Mouse (Mus musculus) limb, embryonic 10.5 days (tissue): ENCODE data around the gene Trp53tg5. TPM values are rescaled to one million over a fixed set of nuclear protein-coding genes. Genes with fewer than 3 reads are reported as not detected.
A peak's percentile ranks its signal among the peaks of the same experiment; 100 is the strongest.

Experiments used
- DNase-seq: peaks from one replicate; pipeline ENCODE4 v3.0.0-alpha.2; 2017; ENCODE audit warnings: low spot score
- H3K27ac ChIP-seq: fragments of 300-500 bp; sonication (generic); 2 replicates; pipeline ENCODE4 v1.5.1; 2016; ENCODE audit warnings: mild to moderate bottlenecking
- H3K27me3 ChIP-seq: fragments of 300-500 bp; sonication (generic); 2 replicates; pipeline ENCODE4 v1.6.1; 2016; ENCODE audit warnings: low read depth, mild to moderate bottlenecking; ENCODE audit not compliant: poor library complexity, severe bottlenecking
- H3K36me3 ChIP-seq: fragments of 300-500 bp; sonication (generic); 2 replicates; pipeline ENCODE4 v1.6.1; 2016; ENCODE audit warnings: mild to moderate bottlenecking, moderate library complexity
- H3K4me1 ChIP-seq: fragments of 300-500 bp; sonication (generic); 2 replicates; pipeline ENCODE4 v1.6.1; 2016
- H3K4me3 ChIP-seq: fragments of 300-500 bp; sonication (generic); 2 replicates; pipeline ENCODE4 v1.5.1; 2016; ENCODE audit warnings: mild to moderate bottlenecking, moderate library complexity
- H3K9me3 ChIP-seq: fragments of 300-500 bp; sonication (generic); replicated peaks from 2 replicates; pipeline ENCODE4 v1.6.1; 2016; ENCODE audit warnings: mild to moderate bottlenecking
- WGBS: fragments of 180-500 bp; shearing (Covaris S2); methylation state at CpG from one replicate; pipeline ENCODE4 v1.1.7; 2016; 5-methylcytosine and 5-hydroxymethylcytosine counted together
- polyA plus RNA-seq: library from polyadenylated mRNA; unstranded; fragments of >200 nt; fragmentation: Nextera tagmentation; extraction: Ambion mirVana; gene quantifications from 2 replicates; pipeline ENCODE4 v1.2.1, GENCODE M21; 2016

Gene Trp53tg5
- not detected in 2 replicates for polyA plus RNA-seq

DNA sequence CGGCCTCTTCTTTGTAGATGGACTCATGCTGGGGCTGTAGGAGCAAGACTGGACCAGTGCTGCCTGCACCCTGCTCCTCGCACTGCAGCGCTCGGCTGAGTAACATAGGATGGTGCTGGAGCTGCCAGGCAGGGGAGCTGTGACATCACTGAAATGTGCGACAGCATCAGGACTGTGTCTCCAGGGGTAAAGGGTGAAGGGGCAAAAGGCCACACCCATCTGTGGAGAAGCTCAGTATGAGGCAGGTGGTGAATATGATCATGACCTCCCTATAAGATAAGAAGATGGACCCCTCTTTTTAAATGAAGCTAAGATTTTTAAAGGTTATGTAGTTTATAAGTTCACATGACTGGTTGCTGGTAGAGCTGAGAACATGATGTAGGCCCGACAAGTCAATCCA lies at the start of gene Trp53tg5:
Gene Trp53tg5 (minus strand): TSS at position 101 of the 400 bp plus-strand sequence.
- no peak within 1 kb of the TSS for H3K27ac ChIP-seq
- no peaks in the 10 kb centered on the region for H3K9me3 ChIP-seq
- peaks cover 15% of the 10 kb centered on the region; the same call in 1 of the 2 replicates for H3K36me3 ChIP-seq
- no peak for DNase-seq
- no peaks in the 10 kb centered on the region for H3K4me1 ChIP-seq
- H3K27me3 ChIP-seq, result no peaks in the 10 kb centered on the region
- H3K4me3 ChIP-seq, result no peak within 1 kb of the TSS
- 84% methylated on average over 6 of the region's 6 CpGs for WGBS

DNA sequence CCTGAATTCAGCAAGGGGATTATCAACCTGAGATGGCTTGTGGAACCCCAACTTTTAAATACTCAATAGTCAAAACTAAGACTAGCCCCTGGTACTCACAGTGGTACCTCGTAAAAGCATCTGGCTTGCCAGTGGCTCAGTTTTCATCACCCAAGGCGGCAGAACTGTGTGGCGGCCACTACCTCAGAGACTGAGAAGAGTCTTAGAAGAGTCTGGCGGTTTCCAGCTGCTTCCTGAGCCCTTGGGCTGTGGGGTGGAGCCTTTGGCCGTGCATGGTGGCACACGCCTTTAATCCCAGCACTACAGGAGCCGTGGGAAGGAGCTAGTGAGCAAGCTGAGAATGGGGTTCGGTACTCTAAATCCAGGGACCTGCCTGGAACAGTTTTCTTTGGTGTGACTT lies 48.8 kb upstream of the Trp53tg5 start:
- H3K9me3 ChIP-seq, result peaks cover 2% of the 10 kb centered on the region; the same call in 1 of the 2 replicates
- no peak overlapping the region for H3K27ac ChIP-seq
- peaks cover 19% of the 10 kb centered on the region for H3K4me1 ChIP-seq
- peaks cover 21% of the 10 kb centered on the region for H3K27me3 ChIP-seq
- no peak overlapping the region for H3K4me3 ChIP-seq
- no peak for DNase-seq
- H3K36me3 ChIP-seq, result no peaks in the 10 kb centered on the region
- WGBS, result 25% methylated on average over 8 of the region's 8 CpGs

DNA sequence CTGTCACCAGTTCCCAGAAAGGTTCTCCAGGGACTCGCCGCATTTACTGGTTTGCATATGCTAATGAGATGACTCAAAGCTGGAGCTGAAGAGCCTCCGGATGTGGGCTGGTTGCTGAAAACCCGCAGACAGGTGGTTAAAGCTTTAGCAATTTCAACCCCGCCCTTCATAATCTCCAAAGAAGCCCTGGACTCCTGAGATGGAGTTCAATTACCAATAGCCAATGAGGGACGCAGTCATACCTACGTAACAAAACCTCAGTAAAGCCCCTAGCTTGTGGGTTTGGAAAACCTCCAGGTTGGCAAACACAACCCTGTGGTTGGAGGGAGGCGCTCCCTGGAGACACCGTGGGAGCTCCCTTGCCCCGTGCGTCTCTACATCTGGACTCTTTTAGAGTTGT lies 48.3 kb upstream of the Trp53tg5 start:
- DNase-seq, result no peak
- WGBS, result 17% methylated on average over 11 of the region's 11 CpGs
- peaks cover 19% of the 10 kb centered on the region for H3K4me1 ChIP-seq
- no peaks in the 10 kb centered on the region for H3K36me3 ChIP-seq
- no peak overlapping the region for H3K4me3 ChIP-seq
- H3K27ac ChIP-seq, result no peak overlapping the region
- H3K27me3 ChIP-seq, result peaks cover 21% of the 10 kb centered on the region
- peaks cover under 1% of the 10 kb centered on the region; the same call in 1 of the 2 replicates for H3K9me3 ChIP-seq

DNA sequence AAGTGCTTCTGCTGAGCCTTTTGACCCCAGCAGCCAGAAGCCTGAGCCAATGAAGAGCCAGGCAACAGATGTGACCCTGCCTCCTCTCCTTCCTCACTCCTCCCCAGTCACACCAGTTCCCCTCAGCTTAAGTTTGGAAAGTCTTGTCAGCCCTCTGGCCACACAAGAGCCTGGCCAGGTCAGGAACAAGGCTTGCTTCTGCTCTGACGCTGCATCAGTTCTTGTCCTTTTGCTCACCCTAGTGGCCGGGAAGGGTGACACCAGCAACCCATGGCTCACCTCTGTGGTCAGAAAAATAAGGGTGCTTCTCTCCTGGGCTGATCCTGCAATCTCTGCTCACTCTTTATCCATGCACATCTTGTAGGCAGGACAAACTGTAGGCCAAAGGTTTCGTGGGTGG lies 47.3 kb upstream of the Trp53tg5 start:
- no peaks in the 10 kb centered on the region for H3K9me3 ChIP-seq
- no peak overlapping the region for H3K27ac ChIP-seq
- WGBS, result 16% methylated on average over 3 of the region's 3 CpGs
- peak; percentile 46 for DNase-seq
- H3K27me3 ChIP-seq, result peaks cover 21% of the 10 kb centered on the region
- peaks cover 19% of the 10 kb centered on the region for H3K4me1 ChIP-seq
- H3K36me3 ChIP-seq, result no peaks in the 10 kb centered on the region
- no peak overlapping the region for H3K4me3 ChIP-seq

DNA sequence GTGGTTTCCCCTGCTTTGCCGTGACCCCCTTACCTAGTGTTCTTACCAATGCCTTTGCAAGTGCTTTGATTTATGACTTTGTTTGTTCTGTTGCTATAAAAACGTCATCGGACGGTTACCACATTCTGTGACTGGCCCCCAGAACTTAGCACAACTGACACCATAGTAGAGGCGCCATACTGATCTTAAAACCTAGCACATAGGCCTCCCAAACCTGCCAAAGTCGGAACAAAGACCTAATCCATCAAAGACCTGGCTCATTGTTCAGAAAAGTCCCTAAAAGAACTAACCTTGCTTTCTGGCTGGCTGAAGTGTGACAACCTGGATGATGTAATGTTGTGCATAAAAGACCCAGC lies 45.6 kb upstream of the Trp53tg5 start:
- peaks cover 21% of the 10 kb centered on the region for H3K27me3 ChIP-seq
- H3K4me1 ChIP-seq, result peaks cover 19% of the 10 kb centered on the region
- H3K9me3 ChIP-seq, result no peaks in the 10 kb centered on the region
- no peak for DNase-seq
- H3K27ac ChIP-seq, result no peak overlapping the region
- no peaks in the 10 kb centered on the region for H3K36me3 ChIP-seq
- WGBS, result 53% methylated on average over 6 of the region's 6 CpGs
- no peak overlapping the region for H3K4me3 ChIP-seq

DNA sequence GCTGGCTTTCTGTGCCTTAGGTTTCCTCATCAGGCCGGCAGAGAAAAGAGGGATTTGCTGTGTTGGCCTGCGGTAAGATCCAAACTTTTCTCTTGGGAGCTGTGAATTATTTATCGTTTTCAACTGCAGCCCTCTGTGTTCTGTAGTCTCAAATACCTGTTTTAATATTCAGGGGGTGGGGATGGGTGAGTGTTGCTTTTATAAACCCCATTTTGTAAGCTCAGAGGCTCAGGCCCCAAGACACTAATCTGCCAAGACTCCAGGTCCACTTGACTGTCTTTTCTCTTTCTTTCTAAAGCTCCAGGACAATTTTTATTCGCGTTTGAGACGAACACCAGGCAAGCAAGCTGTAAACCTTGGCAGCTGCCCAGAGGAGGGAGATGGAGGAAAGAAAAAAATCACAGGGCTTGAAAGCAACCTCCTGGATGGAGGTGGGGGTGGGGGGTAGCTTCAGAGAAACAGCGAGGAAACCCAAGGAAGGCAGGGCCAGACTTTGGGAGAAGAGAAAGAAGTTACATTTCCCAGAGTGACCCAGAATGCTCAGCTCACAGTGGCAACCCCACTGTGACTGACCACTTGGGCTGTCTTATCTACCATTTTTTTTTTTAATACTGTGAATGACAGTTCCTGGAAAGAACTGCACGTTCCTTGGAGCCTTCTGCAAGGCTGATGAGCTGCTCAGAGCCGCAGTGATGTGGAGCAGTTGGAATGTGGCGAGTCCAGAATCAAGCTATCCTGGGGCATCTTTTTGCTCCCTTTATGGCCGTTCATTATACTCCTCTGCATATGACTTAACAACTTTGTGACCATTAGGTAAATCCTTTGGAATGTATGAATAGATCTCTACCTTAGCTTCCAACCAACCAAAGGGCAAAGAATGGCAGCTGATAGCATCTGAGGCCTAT lies 45.0 kb upstream of the Trp53tg5 start:
- Histone ChIP-seq H3K4me3 (no peak overlapping the region), H3K4me1 (peaks cover 19% of the 10 kb centered on the region), H3K27ac (no peak overlapping the region), H3K9me3 (no peaks in the 10 kb centered on the region), H3K27me3 (peaks cover 19% of the 10 kb centered on the region), H3K36me3 (no peaks in the 10 kb centered on the region)
- no peak for DNase-seq
- 57% methylated on average over 11 of the region's 11 CpGs for WGBS

DNA sequence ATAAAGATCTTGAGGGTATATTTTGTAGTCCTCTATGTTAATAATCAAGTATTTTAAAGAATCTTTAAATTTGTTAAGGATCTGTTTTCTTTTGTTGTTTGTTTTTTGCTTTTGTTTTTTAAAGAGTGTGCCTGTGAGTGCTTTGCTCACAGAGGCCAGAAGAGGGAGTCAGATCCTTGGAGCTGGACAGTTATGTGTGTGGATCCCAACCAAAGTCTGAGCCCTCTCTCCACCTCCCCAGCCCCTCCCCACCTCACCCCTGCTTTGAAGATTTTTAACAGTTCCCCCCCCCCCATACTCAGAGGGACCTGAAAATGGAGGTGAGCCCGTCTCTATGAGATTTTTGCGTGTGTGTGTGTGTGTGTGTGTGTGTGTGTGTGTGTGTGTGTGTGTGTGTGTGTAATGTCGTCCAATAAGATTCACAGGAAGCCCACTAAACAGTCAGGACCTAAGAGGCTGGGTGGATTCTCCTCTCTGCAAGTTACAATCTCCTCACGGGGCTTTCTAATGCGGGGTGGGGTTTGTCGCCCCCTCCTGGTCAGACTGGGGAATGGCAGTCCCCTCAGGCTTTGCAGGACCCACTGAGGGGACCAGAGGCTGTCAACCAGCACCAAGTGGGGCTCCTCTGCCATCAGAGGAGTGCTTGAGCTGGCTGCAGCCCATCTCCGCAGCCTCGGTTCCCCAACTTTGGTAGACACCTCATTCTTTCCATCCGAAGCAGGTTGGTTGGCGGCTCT lies 44.1 kb upstream of the Trp53tg5 start:
- no peaks in the 10 kb centered on the region for H3K9me3 ChIP-seq
- H3K4me3 ChIP-seq, result no peak overlapping the region
- WGBS, result 38% methylated on average over 9 of the region's 10 CpGs
- peaks cover 19% of the 10 kb centered on the region for H3K4me1 ChIP-seq
- peaks cover 14% of the 10 kb centered on the region for H3K27me3 ChIP-seq
- no peak overlapping the region for H3K27ac ChIP-seq
- no peaks in the 10 kb centered on the region for H3K36me3 ChIP-seq
- DNase-seq, result peak; percentile 77

DNA sequence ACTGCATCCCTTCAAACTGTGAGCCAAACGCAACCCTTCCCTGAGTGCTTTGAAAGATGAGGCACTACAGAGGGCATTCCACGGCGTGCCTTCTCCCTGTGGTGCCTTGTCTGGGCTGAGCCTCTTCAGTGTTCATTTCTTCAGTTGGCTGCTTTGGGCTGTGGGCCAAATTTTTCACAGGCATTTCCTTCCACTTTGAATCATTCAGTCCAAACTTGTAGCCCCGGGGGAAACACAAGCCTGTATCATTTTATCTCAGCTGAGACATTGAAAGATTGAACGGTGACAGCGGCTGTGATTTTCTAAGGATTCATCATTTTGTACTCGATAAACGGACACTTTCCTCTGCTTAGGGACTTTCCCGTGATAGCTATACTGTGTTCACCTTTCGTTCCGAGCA lies 43.1 kb upstream of the Trp53tg5 start:
- 91% methylated on average over 11 of the region's 11 CpGs for WGBS
- peaks cover 6% of the 10 kb centered on the region; the same call in 1 of the 2 replicates for H3K27me3 ChIP-seq
- no peak overlapping the region for H3K27ac ChIP-seq
- no peaks in the 10 kb centered on the region for H3K9me3 ChIP-seq
- peaks cover 13% of the 10 kb centered on the region; the same call in 1 of the 2 replicates for H3K4me1 ChIP-seq
- no peak for DNase-seq
- no peaks in the 10 kb centered on the region for H3K36me3 ChIP-seq
- no peak overlapping the region for H3K4me3 ChIP-seq

DNA sequence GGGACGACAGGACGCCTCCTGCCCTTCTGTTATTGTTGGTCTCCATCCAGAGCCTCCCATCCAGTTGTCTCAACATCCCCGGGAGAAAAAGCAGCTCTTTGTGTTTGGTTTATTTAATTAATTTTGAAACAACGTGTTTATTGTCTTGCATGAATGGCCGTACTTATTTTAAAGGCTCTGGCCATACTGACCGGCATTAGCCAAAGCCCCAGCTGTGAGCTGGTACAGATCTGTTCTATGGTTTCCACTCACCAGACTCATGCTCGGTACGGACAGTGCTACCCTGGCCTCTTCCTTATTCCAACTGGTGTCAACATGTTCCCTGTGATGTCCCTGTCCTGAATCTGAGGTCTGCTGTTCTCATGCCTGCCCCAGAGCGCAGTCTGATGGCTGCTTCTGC lies 42.4 kb upstream of the Trp53tg5 start:
- H3K9me3 ChIP-seq, result no peaks in the 10 kb centered on the region
- H3K4me1 ChIP-seq, result peaks cover 16% of the 10 kb centered on the region; the same call in 1 of the 2 replicates
- 89% methylated on average over 9 of the region's 9 CpGs for WGBS
- H3K36me3 ChIP-seq, result no peaks in the 10 kb centered on the region
- no peak overlapping the region for H3K4me3 ChIP-seq
- no peak overlapping the region for H3K27ac ChIP-seq
- H3K27me3 ChIP-seq, result no peaks in the 10 kb centered on the region
- DNase-seq, result no peak

DNA sequence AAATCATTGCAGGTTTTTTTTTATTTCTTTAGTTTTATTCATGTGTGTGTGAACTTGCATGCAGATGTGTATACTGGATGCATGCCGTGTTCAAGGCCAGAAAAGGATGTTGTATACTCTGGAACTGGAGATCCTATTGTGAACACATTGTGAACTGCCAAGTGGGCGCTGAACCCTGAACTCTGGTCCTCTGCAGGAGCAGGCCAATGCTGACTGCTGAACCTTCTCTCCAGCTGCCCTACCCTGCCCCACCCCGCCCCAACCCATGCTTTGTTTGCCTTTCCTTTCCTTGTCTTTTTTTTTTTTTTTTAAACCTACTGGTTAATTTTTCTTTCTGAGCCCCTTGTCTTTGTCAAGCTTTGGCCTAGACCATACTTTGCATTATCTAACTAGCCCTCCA lies 41.4 kb upstream of the Trp53tg5 start:
- Histone ChIP-seq H3K4me1 (peaks cover 13% of the 10 kb centered on the region; the same call in 1 of the 2 replicates), H3K9me3 (no peaks in the 10 kb centered on the region), H3K27ac (no peak overlapping the region), H3K27me3 (no peaks in the 10 kb centered on the region), H3K4me3 (no peak overlapping the region), H3K36me3 (no peaks in the 10 kb centered on the region)
- WGBS, result 90% methylated on average over 3 of the region's 3 CpGs
- DNase-seq, result no peak

DNA sequence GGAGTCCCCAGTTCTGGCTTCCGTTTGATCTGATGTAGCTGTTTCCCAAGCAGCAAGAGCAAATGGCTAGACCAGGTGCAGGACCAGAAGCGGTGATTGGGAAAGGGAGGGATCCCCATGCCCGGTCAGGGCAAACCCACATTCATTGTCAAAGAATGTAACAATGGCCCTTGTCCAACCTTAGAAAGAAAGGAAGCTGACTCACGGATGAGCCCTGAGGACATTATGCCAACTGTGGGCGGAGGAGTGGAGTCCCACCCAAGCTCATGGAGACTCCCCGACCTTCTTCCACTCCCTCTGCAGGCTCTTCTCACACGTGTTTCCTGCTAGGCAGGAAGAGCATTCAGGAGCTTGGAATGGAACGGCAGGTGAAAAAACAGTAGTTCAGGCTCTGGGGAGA lies 39.9 kb upstream of the Trp53tg5 start:
- WGBS, result 80% methylated on average over 8 of the region's 8 CpGs

DNA sequence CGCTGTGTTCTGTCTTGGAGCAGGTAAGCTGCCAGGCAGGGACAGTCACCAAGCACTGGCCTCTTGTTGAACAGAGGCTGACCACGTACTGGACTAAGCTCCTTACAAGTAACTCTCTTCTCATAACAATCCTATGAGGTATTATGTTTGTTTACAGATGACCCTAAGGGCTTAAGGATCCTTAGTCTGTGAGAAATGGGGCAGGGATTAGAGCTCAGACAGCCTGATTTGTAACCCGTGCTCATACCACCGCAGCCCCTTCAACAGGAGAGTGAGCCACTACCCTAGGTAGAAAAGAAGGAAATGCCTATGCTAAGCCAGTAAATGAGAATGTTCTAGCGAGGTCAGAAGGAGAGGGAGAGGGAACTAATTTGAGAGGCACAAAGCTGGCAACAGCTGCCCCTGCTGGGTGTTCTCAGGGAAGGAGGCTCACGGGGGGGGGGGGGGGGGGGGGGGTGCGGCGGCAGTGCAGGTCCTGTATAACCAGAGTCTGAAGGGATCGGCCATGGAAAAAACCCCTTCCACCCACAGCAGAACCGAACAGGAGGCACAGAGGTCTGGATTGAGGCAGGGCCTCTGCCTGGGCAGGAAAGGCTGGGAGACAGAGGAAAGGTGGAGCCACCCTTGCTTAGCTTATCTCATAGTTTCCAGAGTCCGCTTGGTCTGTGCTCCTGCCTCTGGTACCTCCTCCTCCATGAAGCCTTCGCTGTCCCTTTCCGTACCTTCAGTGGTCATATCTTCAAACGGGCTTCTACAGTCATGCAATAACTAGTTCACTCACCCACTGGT lies 38.8 kb upstream of the Trp53tg5 start:
- Histone ChIP-seq H3K9me3 (no peaks in the 10 kb centered on the region), H3K4me1 (0 out of 2 replicates have a peak, but pooled peaks cover 3% of the 10 kb centered on the region), H3K27me3 (no peaks in the 10 kb centered on the region), H3K36me3 (peaks cover 11% of the 10 kb centered on the region), H3K27ac (peak overlapping the region; percentile 30; the same call in 1 of the 2 replicates), H3K4me3 (no peak overlapping the region)
- WGBS, result 79% methylated on average over 11 of the region's 14 CpGs
- no peak for DNase-seq

More for the DNA sequence above, 39.9 kb upstream of the Trp53tg5 start:
- H3K4me1 ChIP-seq, result peaks cover 7% of the 10 kb centered on the region; the same call in 1 of the 2 replicates
- no peak overlapping the region for H3K4me3 ChIP-seq
- H3K27ac ChIP-seq, result no peak overlapping the region
- peaks cover 3% of the 10 kb centered on the region; the same call in 1 of the 2 replicates for H3K36me3 ChIP-seq
- H3K9me3 ChIP-seq, result no peaks in the 10 kb centered on the region
- no peak for DNase-seq
- H3K27me3 ChIP-seq, result no peaks in the 10 kb centered on the region
